Mouse (Mus musculus) hindbrain, postnatal 0 days (tissue): ENCODE results near the gene Carnmt1. TPM values are rescaled to one million over a fixed set of nuclear protein-coding genes. Genes with fewer than 3 reads are reported as not detected.
A peak's percentile ranks its signal among the peaks of the same experiment; 100 is the strongest.

ENCODE experiments used
- ATAC-seq: fragments of 200-750 bp; cut with Nextera tagmentation; 2 replicates; pipeline ENCODE4 v1.8.0; 2017; ENCODE audit warnings: mild to moderate bottlenecking, moderate TSS enrichment, moderate library complexity
- DNase-seq: peaks from one replicate; pipeline ENCODE4 v3.0.0-alpha.2; 2015; ENCODE audit warnings: low spot score
- H3K27ac ChIP-seq: fragments of 300-500 bp; sonication (generic); 2 replicates; pipeline ENCODE4 v1.5.1; 2014; ENCODE audit warnings: mild to moderate bottlenecking
- H3K27me3 ChIP-seq: fragments of 300-500 bp; sonication (generic); 2 replicates; pipeline ENCODE4 v1.6.1; 2014; ENCODE audit warnings: low read length, mixed read lengths; ENCODE audit not compliant: insufficient read depth
- H3K36me3 ChIP-seq: fragments of 300-500 bp; sonication (generic); 2 replicates; pipeline ENCODE4 v1.6.1; 2014; ENCODE audit warnings: low read length, mixed read lengths; ENCODE audit not compliant: insufficient read depth
- H3K4me1 ChIP-seq: fragments of 300-500 bp; sonication (generic); 2 replicates; pipeline ENCODE4 v1.6.1; 2014; ENCODE audit warnings: antibody characterized with exemption, low read length, mixed read lengths; ENCODE audit not compliant: insufficient read depth
- H3K4me2 ChIP-seq: fragments of 300-500 bp; sonication (generic); 2 replicates; pipeline ENCODE4 v1.6.1; 2014; ENCODE audit warnings: low read depth, mild to moderate bottlenecking, low read length, moderate library complexity, mixed read lengths
- H3K4me3 ChIP-seq: fragments of 300-500 bp; sonication (generic); 2 replicates; pipeline ENCODE4 v1.5.1; 2014; ENCODE audit warnings: low read length
- H3K9ac ChIP-seq: fragments of 300-500 bp; sonication (generic); replicated peaks from 2 replicates; pipeline ENCODE4 v1.6.1; 2014; ENCODE audit warnings: mild to moderate bottlenecking, low read length, moderate library complexity, mixed read lengths
- H3K9me3 ChIP-seq: fragments of 300-500 bp; sonication (generic); 2 replicates; pipeline ENCODE4 v1.6.1; 2016; ENCODE audit warnings: low read length, mixed read lengths
- CTCF ChIP-seq: IDR thresholded peaks from 2 replicates; pipeline ENCODE4 v1.5.1; 2016; ENCODE audit warnings: antibody characterized with exemption, control low read depth, low read depth
- WGBS: fragments of 180-500 bp; shearing (Covaris S2); extraction: QIAGEN DNeasy Blood & Tissue Kit; methylation state at CpG from one replicate; pipeline ENCODE4 v1.1.7; 2014; 5-methylcytosine and 5-hydroxymethylcytosine counted together
- polyA plus RNA-seq: library from polyadenylated mRNA; unstranded; fragments of >200 nt; fragmentation: Nextera tagmentation; extraction: Ambion mirVana; gene quantifications from 2 replicates; pipeline ENCODE4 v1.2.1, GENCODE M21; 2015
- total RNA-seq: library from RNA; depleted of rRNA; stranded (reverse); fragments of >200 nt; gene quantifications from 2 replicates; pipeline ENCODE4 v1.2.3, GENCODE M21; 2014

The Carnmt1 gene
- total and polyA plus RNA-seq, 2 experiments from 2014 or later, result 17.9 to 22.1 TPM

DNA sequence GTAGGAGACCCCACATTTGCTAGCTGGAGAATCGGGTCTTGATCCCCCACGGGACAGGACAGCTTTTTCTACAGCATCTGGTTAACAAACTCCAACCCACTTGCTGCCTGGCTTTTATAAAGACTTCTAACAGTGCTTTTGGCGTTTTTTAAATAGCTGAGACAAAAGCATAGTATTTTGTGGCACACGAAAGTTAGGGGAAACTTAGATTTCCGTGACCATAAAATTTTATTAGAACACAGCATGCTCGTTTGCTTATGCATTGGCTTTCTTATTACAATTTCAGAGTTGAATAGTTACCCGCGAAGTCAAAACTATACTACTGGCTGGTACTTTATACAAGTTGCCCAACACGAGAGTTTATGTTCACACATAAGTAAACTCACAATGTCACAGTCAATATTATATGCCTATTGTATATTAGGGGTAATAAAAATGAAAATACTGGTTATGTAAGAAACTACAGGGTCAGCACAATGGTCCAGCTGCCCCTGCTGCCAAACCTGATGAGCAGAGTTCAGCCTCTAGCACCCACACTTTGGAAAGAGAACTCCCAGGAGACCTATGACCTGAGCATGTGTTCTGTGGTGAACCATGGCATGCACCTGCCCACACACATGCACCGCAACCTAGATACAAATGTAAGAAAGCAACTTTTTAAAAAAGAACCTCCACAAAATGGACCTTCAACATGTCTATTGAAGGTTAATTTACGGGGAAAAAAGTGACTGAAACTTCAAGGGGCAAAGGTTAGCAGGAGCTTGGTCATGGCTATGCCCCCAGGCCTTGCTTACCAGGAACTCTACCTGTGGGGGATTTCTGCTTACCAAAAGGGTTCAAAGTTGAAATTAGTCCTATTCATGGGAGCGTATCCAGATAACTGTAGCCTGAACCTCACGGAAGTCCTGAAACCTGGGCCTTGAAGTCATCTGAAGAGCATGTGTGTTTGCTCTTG lies 38.1 kb upstream of the Carnmt1 start:
- ATAC-seq (no peak), DNase-seq (no peak)
- no peaks in the 10 kb centered on the region for H3K9me3 ChIP-seq
- H3K4me3 ChIP-seq, result peak overlapping the region; percentile 85
- H3K9ac ChIP-seq, result peak overlapping the region; percentile 59
- H3K27me3 ChIP-seq, result no peaks in the 10 kb centered on the region
- no peak for TF ChIP-seq CTCF
- 62% methylated on average over 13 of the region's 13 CpGs for WGBS
- no peak overlapping the region for H3K27ac ChIP-seq
- peak overlapping the region; percentile 90 for H3K4me2 ChIP-seq
- no peaks in the 10 kb centered on the region for H3K36me3 ChIP-seq
- no peaks in the 10 kb centered on the region for H3K4me1 ChIP-seq

DNA sequence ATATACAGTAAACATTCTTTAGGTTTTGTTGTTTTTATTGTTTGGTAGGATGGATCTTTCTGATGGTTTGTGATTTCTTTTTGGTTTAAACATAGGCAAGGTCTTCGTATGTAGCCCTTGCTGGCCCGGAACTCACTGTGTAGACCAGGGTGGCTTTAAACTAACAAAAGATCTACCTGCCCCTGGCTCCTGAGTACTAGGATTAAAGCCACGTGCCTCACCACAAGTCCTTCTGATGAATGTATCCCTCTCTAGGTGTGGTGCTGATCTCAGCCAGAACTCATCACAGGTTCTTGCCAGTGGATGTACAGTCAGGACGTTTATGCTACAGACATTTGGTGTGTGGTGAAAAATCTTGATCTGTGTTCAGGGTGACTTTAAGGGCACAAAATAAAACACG lies 32.6 kb upstream of the Carnmt1 start:
- TF ChIP-seq CTCF, result no peak
- no peak overlapping the region for H3K4me3 ChIP-seq
- H3K9ac ChIP-seq, result no peak overlapping the region
- H3K4me1 ChIP-seq, result no peaks in the 10 kb centered on the region
- H3K27ac ChIP-seq, result no peak overlapping the region
- no peaks in the 10 kb centered on the region for H3K9me3 ChIP-seq
- no peak for DNase-seq
- no peak for ATAC-seq
- no peaks in the 10 kb centered on the region for H3K36me3 ChIP-seq
- H3K27me3 ChIP-seq, result no peaks in the 10 kb centered on the region
- H3K4me2 ChIP-seq, result no peak overlapping the region
- 89% methylated on average over 5 of the region's 5 CpGs for WGBS

DNA sequence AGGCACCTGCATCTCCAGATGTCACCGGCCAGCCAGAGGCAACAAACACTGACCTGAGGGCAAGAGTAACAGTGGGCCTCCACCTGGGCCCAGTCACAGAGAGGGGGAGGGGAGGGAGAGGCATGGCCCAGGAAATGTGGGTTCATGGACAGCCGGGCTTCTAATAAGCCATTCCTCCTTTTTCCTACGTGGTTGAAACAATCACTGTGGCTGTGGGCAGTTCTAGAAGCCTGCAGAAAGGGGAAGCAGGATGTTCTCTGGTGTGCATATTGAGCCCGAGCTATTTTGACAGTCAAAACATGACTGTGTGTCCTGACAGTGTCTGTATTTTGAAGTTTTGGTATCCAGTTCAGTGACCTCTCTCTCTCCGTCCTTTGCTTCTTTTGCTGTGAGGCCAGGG lies 31.6 kb upstream of the Carnmt1 start:
- no peaks in the 10 kb centered on the region for H3K4me1 ChIP-seq
- no peaks in the 10 kb centered on the region for H3K9me3 ChIP-seq
- H3K27me3 ChIP-seq, result no peaks in the 10 kb centered on the region
- no peak for ATAC-seq
- H3K9ac ChIP-seq, result no peak overlapping the region
- no peaks in the 10 kb centered on the region for H3K36me3 ChIP-seq
- H3K27ac ChIP-seq, result no peak overlapping the region
- 73% methylated on average over 5 of the region's 5 CpGs for WGBS
- no peak for DNase-seq
- no peak overlapping the region for H3K4me3 ChIP-seq
- H3K4me2 ChIP-seq, result no peak overlapping the region
- TF ChIP-seq CTCF, result no peak

DNA sequence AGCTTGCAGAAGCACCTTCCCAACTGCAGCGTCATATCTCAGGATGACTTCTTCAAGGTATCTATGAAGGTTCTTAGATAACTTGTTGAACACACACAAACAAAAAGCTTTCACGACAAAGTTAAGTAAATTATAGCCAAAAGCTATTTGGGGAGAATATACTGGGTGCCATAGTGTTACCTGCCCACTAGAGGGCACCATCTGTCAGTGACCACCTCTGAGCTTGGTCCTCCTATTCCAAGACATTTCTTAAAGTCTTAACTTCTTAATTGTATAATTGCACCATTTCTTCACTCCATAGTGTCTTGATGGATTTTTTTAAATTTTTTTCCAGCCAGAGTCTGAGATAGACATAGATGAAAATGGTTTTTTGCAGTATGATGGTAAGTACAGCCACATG lies 31.0 kb upstream of the Carnmt1 start:
- H3K9ac ChIP-seq, result no peak overlapping the region
- no peaks in the 10 kb centered on the region for H3K9me3 ChIP-seq

DNA sequence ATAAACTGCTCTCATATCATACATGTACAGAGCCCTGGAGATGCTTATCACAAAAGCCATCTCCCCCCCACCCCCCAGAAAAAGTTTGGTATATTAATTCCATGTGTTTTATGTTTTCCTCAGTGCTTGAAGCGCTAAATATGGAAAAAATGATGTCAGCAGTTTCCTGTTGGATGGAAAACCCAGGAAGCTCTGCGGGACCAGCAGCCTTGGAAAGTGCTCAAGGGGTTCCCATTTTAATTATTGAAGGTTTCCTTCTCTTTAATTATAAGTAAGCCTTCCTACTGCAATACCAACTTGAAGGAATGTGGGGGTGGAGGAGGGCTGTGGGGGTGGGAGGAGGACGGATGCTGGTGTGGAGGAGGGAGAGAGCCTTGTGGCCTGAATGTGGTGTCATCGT lies 29.6 kb upstream of the Carnmt1 start:
- no peak for TF ChIP-seq CTCF
- Histone ChIP-seq H3K4me1 (no peaks in the 10 kb centered on the region), H3K9ac (no peak overlapping the region), H3K4me2 (no peak overlapping the region), H3K27me3 (no peaks in the 10 kb centered on the region), H3K9me3 (no peaks in the 10 kb centered on the region), H3K36me3 (no peaks in the 10 kb centered on the region), H3K27ac (no peak overlapping the region), H3K4me3 (no peak overlapping the region)
- DNase-seq (no peak), ATAC-seq (no peak)
- 81% methylated on average over 4 of the region's 4 CpGs for WGBS

More for the DNA sequence above, 31.0 kb upstream of the Carnmt1 start:
- no peak for DNase-seq
- Histone ChIP-seq H3K27me3 (no peaks in the 10 kb centered on the region), H3K4me3 (no peak overlapping the region), H3K4me1 (no peaks in the 10 kb centered on the region), H3K27ac (no peak overlapping the region), H3K36me3 (no peaks in the 10 kb centered on the region), H3K4me2 (no peak overlapping the region)
- no peak for ATAC-seq
- peak; percentile 60 for TF ChIP-seq CTCF
- 38% methylated on average over 2 of the region's 2 CpGs for whole genome bisulfite sequencing

DNA sequence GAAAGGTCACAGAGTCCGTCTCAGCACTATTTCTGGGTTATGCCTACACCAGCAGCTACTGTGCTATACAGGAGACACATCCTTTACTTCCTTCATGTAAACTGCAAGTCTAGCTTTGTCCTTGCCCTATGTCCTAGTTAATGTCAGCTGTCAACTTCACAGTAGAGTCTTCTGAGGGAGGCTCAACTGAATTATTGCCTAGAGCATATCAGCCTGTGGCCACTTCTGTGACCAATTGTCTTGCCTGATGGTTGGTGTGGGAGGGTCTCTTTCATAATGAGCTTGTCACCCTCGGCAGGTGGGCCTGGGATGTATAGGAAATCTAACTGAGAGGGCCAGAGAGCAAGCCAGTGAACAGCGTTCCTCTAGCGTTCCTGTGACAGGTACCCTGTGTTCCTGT lies 27.2 kb upstream of the Carnmt1 start:
- DNase-seq (no peak), ATAC-seq (no peak)
- no peak overlapping the region for H3K4me2 ChIP-seq
- H3K9ac ChIP-seq, result no peak overlapping the region
- no peaks in the 10 kb centered on the region for H3K27me3 ChIP-seq
- H3K27ac ChIP-seq, result no peak overlapping the region
- TF ChIP-seq CTCF, result no peak
- no peaks in the 10 kb centered on the region for H3K36me3 ChIP-seq
- no peaks in the 10 kb centered on the region for H3K9me3 ChIP-seq
- WGBS, result 39% methylated on average over 4 of the region's 4 CpGs
- H3K4me3 ChIP-seq, result no peak overlapping the region
- H3K4me1 ChIP-seq, result no peaks in the 10 kb centered on the region

DNA sequence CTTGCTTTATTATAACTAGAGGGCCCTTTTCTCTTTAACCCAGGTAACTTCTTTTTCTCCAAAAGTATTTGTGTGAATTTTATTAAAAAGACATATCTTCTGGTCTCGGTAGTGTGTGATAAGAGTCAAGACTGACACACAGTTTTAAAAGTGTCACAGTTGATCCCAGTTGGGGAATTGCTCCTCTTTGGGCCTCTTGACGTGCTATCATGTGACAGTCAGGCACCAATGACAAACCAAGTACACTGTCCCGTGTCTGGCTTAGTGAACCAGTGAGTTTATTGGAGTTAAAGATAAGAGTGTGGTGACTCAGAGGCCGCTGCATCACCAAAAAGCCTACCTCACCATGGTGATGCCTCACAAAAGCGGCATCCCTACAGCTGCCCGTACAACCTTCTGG lies 26.5 kb upstream of the Carnmt1 start:
- no peak for DNase-seq
- Histone ChIP-seq H3K9ac (no peak overlapping the region), H3K4me1 (no peaks in the 10 kb centered on the region), H3K27me3 (no peaks in the 10 kb centered on the region), H3K4me2 (no peak overlapping the region), H3K9me3 (no peaks in the 10 kb centered on the region), H3K27ac (no peak overlapping the region), H3K36me3 (no peaks in the 10 kb centered on the region), H3K4me3 (no peak overlapping the region)
- 81% methylated on average over 6 of the region's 6 CpGs for WGBS
- no peak for ATAC-seq
- no peak for TF ChIP-seq CTCF
